Mouse (Mus musculus) kidney, embryonic 16.5 days (tissue): ENCODE data around the gene Pnp2. TPM values are rescaled to one million over a fixed set of nuclear protein-coding genes. Genes with fewer than 3 reads are reported as not detected.

Source experiments
- ATAC-seq: fragments of 200-750 bp; cut with Nextera tagmentation; 2 replicates; pipeline ENCODE4 v1.8.0; 2017; ENCODE audit warnings: moderate TSS enrichment; ENCODE audit not compliant: low FRiP score, low TSS enrichment
- H3K27ac ChIP-seq: fragments of 300-500 bp; sonication (generic); 2 replicates; pipeline ENCODE4 v1.5.1; 2014; ENCODE audit warnings: low read length
- H3K27me3 ChIP-seq: fragments of 300-500 bp; sonication (generic); 2 replicates; pipeline ENCODE4 v1.6.1; 2014; ENCODE audit warnings: low read length, control low read depth, mixed read lengths; ENCODE audit not compliant: insufficient read depth
- H3K36me3 ChIP-seq: fragments of 300-500 bp; sonication (generic); 2 replicates; pipeline ENCODE4 v1.6.1; 2014; ENCODE audit warnings: low read length, control low read depth, mixed read lengths; ENCODE audit not compliant: insufficient read depth
- H3K4me1 ChIP-seq: fragments of 300-500 bp; sonication (generic); 2 replicates; pipeline ENCODE4 v1.6.1; 2014; ENCODE audit warnings: low read length, control low read depth, mixed read lengths; ENCODE audit not compliant: insufficient read depth
- H3K4me2 ChIP-seq: fragments of 300-500 bp; sonication (generic); replicated peaks from 2 replicates; pipeline ENCODE4 v1.6.1; 2014; ENCODE audit warnings: low read depth, low read length
- H3K4me3 ChIP-seq: fragments of 300-500 bp; sonication (generic); 2 replicates; pipeline ENCODE4 v1.5.1; 2014; ENCODE audit warnings: mild to moderate bottlenecking, low read length
- H3K9ac ChIP-seq: fragments of 300-500 bp; sonication (generic); replicated peaks from 2 replicates; pipeline ENCODE4 v1.6.1; 2014; ENCODE audit warnings: low read length
- H3K9me3 ChIP-seq: fragments of 300-500 bp; sonication (generic); 2 replicates; pipeline ENCODE4 v1.6.1; 2016; ENCODE audit warnings: low read length, control low read depth
- WGBS: fragments of 180-500 bp; shearing (Covaris S2); extraction: QIAGEN DNeasy Blood & Tissue Kit; methylation state at CpG from one replicate; pipeline ENCODE4 v1.1.7; 2014; 5-methylcytosine and 5-hydroxymethylcytosine counted together
- polyA plus RNA-seq: library from polyadenylated mRNA; unstranded; fragments of >200 nt; fragmentation: Nextera tagmentation; extraction: Ambion mirVana; gene quantifications from 2 replicates; pipeline ENCODE4 v1.2.1, GENCODE M21; 2015

Gene Pnp2
- polyA plus RNA-seq, 1 experiment from 2014 or later = 0.66 TPM

DNA sequence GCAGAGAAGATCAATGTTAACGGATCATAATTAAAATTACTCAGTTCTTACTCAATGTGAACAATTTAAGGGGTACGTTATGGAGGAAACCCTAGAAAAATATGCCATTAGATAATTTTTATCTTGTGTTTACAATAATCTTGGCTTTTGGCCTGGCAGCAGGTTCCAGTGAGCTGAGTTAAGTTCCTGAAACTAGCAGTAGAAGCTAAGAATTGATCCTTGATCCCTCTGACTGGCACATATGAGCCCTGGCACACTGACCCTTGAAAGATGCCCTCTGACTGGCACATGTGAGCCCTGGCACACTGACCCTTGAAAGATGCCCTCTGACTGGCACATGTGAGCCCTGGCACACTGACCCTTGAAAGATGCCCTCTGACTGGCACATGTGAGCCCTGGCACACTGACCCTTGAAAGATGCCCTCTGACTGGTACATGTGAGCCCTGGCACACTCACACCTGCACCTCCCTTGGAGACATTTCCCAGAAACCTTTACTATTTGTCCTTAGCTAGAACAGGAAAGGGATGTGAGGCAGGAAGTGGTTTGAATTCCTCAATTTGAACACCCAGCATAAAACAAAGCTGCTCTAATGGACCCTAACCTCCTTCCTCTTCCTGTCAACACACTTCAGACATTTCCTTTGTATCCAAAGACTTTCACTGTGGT is 42.3 kb downstream of the Pnp2 start:
- no peaks in the 10 kb centered on the region for H3K36me3 ChIP-seq
- ATAC-seq = no peak
- no peaks in the 10 kb centered on the region for H3K27me3 ChIP-seq
- no peak overlapping the region for H3K4me3 ChIP-seq
- H3K9ac ChIP-seq = no peak overlapping the region
- no peak overlapping the region for H3K4me2 ChIP-seq
- no peak overlapping the region for H3K27ac ChIP-seq
- H3K9me3 ChIP-seq = no peaks in the 10 kb centered on the region
- peaks cover 10% of the 10 kb centered on the region; the same call in 1 of the 2 replicates for H3K4me1 ChIP-seq
- WGBS = 83% methylated on average over 2 of the region's 2 CpGs

DNA sequence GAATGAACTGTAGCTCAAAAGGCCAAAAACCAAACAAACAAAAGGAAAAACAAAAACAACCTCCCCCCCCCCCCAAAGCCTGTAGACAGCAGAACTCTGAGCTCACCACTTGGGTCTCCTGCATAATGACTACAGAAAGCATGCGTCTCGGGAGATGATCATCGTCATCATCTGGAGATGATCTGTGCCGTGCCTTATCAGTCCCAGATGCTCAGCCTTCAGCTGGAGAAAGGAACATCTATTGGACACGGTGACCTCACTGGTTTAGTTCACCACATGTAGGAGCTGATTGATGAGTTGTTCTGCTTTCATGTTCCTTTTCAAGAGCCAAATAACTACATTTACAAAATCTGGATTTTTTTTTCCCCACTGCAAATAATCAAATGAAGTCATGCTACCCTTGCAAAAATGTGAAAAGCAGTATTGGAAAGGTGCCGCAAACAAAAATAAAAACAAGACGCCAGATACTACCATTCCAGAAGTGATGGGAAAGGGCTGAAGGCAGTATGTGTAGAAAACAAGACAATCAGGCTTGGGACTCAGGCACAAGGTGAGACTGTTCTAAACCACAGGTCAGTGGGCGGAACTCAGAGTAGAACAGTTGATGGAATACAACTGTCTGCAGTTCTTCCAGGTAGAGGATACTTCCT is 51.5 kb downstream of the Pnp2 start, which contains the start of gene Rnase10:
Gene Rnase10, plus strand, starts transcription at position 600 of the 650 bp plus-strand sequence.
- no peak within 1 kb of the TSS for H3K9ac ChIP-seq
- H3K27ac ChIP-seq = peak within 1 kb of the TSS; percentile 47
- no peak within 1 kb of the TSS for H3K4me3 ChIP-seq

DNA sequence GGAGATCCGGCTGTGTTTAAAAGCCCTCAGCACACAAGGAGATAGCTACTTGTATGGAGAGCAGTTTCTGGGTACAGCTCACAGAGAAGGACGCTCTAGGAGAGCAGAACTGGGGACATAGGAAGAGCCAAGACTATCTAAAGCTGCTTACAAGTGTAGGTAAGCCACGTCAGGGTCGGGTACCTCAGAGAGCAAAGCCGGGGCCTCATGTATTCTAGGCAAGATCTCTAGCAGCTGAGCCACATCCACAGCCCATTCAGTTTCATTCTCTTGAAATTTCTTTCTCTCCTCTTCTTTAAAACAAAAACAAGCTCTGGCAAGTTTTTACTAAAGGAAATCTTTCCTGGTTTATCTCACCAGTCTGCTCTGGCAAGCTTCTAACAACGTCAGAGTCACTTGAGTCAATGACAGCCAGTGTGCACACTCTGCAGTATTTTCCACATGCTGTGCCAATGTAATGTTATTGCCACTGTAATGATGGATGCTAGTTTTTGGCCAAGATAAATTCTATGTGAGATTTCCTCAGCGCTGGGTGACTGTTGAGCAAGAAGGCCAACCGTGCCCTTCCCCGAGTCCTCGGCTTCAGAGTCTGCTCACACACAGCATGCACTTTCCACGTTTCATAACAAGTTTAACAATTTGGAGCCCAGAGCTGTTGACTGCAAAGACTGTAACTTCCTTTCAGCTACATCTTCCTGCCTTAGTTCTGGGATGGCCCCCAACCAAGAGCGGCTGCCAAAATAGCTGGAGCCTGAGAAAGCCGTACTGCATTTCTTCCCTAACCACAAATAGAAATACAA is 52.3 kb downstream of the Pnp2 start:
- no peak overlapping the region for H3K4me2 ChIP-seq
- H3K9me3 ChIP-seq = no peaks in the 10 kb centered on the region
- H3K4me1 ChIP-seq = no peaks in the 10 kb centered on the region; the same call in 1 of the 2 replicates
- no peak overlapping the region for H3K4me3 ChIP-seq
- H3K27ac ChIP-seq = peak overlapping the region; percentile 47
- no peaks in the 10 kb centered on the region for H3K36me3 ChIP-seq
- WGBS = 76% methylated on average over 13 of the region's 13 CpGs
- H3K9ac ChIP-seq = no peak overlapping the region
- H3K27me3 ChIP-seq = no peaks in the 10 kb centered on the region
- peak; percentile 46; the same call in 1 of the 2 replicates for ATAC-seq

More for the DNA sequence above, 51.5 kb downstream of the Pnp2 start, which contains the start of gene Rnase10:
- no peak for ATAC-seq
- Histone ChIP-seq H3K36me3 (no peaks in the 10 kb centered on the region), H3K4me2 (no peak within 1 kb of the TSS), H3K4me1 (no peaks in the 10 kb centered on the region; the same call in 1 of the 2 replicates), H3K9me3 (no peaks in the 10 kb centered on the region), H3K27me3 (no peaks in the 10 kb centered on the region)
- 88% methylated on average over 8 of the region's 8 CpGs for WGBS

DNA sequence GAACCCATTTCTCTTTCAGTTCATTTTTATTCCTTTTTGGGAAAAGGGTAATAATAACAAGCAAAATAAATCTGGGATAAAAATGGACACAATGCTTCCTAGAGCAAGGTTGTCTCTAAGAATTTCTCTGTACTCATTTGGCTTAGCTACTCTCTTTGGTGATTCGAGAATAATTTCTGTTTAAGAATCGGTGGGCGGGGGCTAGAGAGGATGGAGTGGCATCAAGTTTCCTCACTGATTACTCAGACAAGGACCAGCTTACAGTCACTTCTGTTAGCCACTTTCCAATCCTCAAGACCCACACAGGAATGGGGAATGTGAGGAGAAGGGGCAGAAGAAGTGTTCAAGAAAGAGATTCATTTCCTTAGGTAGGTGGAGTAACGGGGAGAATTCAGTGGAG is 53.0 kb downstream of the Pnp2 start:
- WGBS = 80% methylated on average over 4 of the region's 4 CpGs

DNA sequence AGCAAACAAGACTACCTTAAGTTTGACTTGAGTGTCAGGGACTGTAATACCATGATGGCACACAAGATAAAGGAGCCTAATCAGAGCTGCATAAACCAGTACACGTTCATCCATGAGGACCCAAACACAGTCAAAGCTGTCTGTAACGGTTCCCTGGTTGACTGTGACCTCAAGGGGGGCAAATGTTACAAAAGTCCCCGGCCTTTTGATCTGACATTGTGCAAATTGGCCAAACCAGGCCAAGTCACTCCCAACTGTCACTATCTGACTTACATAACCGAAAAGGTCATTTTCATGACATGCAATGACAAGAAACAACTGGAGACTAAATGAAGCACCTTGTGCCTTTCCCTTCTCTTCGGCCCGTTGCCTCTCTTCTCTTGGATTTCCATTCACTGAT is 53.8 kb downstream of the Pnp2 start:
- Histone ChIP-seq H3K4me1 (no peaks in the 10 kb centered on the region; the same call in 1 of the 2 replicates), H3K27ac (no peak overlapping the region), H3K36me3 (no peaks in the 10 kb centered on the region), H3K27me3 (no peaks in the 10 kb centered on the region), H3K4me3 (no peak overlapping the region), H3K9me3 (no peaks in the 10 kb centered on the region), H3K4me2 (no peak overlapping the region), H3K9ac (no peak overlapping the region)
- ATAC-seq = no peak
- WGBS = 82% methylated on average over 6 of the region's 6 CpGs

More for the DNA sequence above, 53.0 kb downstream of the Pnp2 start:
- H3K4me2 ChIP-seq = no peak overlapping the region
- no peaks in the 10 kb centered on the region; the same call in 1 of the 2 replicates for H3K4me1 ChIP-seq
- ATAC-seq = no peak
- no peaks in the 10 kb centered on the region for H3K9me3 ChIP-seq
- H3K27ac ChIP-seq = no peak overlapping the region
- H3K4me3 ChIP-seq = no peak overlapping the region
- no peaks in the 10 kb centered on the region for H3K27me3 ChIP-seq
- no peaks in the 10 kb centered on the region for H3K36me3 ChIP-seq
- no peak overlapping the region for H3K9ac ChIP-seq

Other genes starting within 250 kb of the Pnp2 start
- gene Olfr748, start 248.6 kb upstream of the Pnp2 start, polyA plus RNA-seq = not detected in 2 replicates
- not detected in 2 replicates for gene Olfr749, start 210.9 kb upstream of the Pnp2 start, polyA plus RNA-seq
- 80.8 and 83.9 TPM in 2 replicates for gene Ttc5, start 170.5 kb upstream of the Pnp2 start, polyA plus RNA-seq
- not detected in 2 replicates for gene Ccnb1ip1, start 148.3 kb upstream of the Pnp2 start, polyA plus RNA-seq
- 61.8 and 70.2 TPM in 2 replicates for gene Parp2, start 148.2 kb upstream of the Pnp2 start, polyA plus RNA-seq
- gene Tep1, start 85.4 kb upstream of the Pnp2 start, polyA plus RNA-seq = 9.6 and 10.2 TPM in 2 replicates
- gene Klhl33, start 58.5 kb upstream of the Pnp2 start, polyA plus RNA-seq = 0.27 and 0.41 TPM in 2 replicates
- gene Osgep, start 31.1 kb upstream of the Pnp2 start, polyA plus RNA-seq = 176 and 196 TPM in 2 replicates
- gene Apex1, start 31.0 kb upstream of the Pnp2 start, polyA plus RNA-seq = 276 and 285 TPM in 2 replicates
- 57.7 and 60.8 TPM in 2 replicates for gene Pip4p1, start 25.1 kb upstream of the Pnp2 start, polyA plus RNA-seq
- 78.2 and 79.3 TPM in 2 replicates for gene Pnp, start 24.9 kb upstream of the Pnp2 start, polyA plus RNA-seq
- not detected in 2 replicates for gene Gm49342, start 11.5 kb upstream of the Pnp2 start, polyA plus RNA-seq
- not detected in 2 replicates for gene Rnase10, start 51.8 kb downstream of the Pnp2 start, polyA plus RNA-seq
- gene Rnase9, start 85.9 kb downstream of the Pnp2 start, polyA plus RNA-seq = 0.14 and 0.30 TPM in 2 replicates
- 0.44 TPM in 1 of 2 replicates, not detected in the other for gene Rnase11, start 94.2 kb downstream of the Pnp2 start, polyA plus RNA-seq
- gene Rnase12, start 101.7 kb downstream of the Pnp2 start, polyA plus RNA-seq = 9.0 and 10.2 TPM in 2 replicates
- gene Olfr750, start 118.4 kb downstream of the Pnp2 start, polyA plus RNA-seq = not detected in 2 replicates
- 45.5 and 47.7 TPM in 2 replicates for gene Rnase4, start 135.1 kb downstream of the Pnp2 start, polyA plus RNA-seq
- gene Ang, start 135.2 kb downstream of the Pnp2 start, polyA plus RNA-seq = 8.6 and 8.9 TPM in 2 replicates
- 1.5 and 2.2 TPM in 2 replicates for gene Eddm3b, start 158.4 kb downstream of the Pnp2 start, polyA plus RNA-seq
- 0.64 and 0.89 TPM in 2 replicates for gene Rnase6, start 167.9 kb downstream of the Pnp2 start, polyA plus RNA-seq
- 0.26 and 0.66 TPM in 2 replicates for gene Rnase1, start 190.8 kb downstream of the Pnp2 start, polyA plus RNA-seq
- gene Rnase2b, start 206.3 kb downstream of the Pnp2 start, polyA plus RNA-seq = not detected in 2 replicates
- not detected in 2 replicates for gene Ang2, start 243.2 kb downstream of the Pnp2 start, polyA plus RNA-seq
- gene Ear14, start 247.4 kb downstream of the Pnp2 start, polyA plus RNA-seq = not detected in 2 replicates